Comparison of ENCODE assay signal across 10 mouse cellular contexts in the genomic region with DNA sequence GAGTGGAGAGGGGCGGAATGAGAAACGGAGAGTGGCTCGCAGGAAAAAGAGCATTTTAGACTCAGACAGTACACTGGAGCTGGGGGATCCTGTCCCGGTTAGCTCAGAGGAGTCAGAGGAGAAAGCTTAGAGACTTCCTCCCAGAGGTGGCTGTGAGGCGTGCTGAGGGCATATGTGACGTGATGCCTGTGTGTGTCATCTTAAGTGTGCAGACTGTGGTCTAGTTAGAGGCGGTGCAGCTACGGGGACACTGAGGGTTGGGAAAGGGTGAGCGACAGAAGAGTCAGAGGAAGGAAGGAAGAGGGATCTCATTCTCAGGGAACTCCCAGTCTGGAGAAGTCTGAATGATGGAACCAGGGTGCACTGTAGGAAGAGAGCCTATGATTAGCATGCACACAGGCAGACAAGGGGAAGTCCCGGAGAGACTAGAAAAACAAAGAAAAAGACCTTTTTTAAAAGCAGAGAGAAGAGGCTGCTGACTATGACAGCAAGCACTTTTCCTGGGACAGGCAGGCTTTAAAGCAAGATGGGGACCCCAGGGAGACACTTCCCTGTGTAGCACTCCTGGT. TPM values are rescaled to one million over a fixed set of nuclear protein-coding genes. Genes with fewer than 3 reads are reported as not detected.
DNase-seq lines count a peak whose midpoint lies in the region; ATAC-seq and TF ChIP-seq lines count a peak whose summit lies in the region.
"Had no signal": no experiment of that assay in that cellular context is flagged by ENCODE, and none has a peak within 500 bp of the region (broad histone marks: within the 10 kb centered on the region; RNA-seq: fewer than 3 reads in every experiment).

No protein-coding gene starts in this region.

- H3K36me3 ChIP-seq in heart, postnatal 0 days (replicated peaks; ENCODE audit: control insufficient read depth, insufficient read depth, low read length): no peaks in the 10 kb centered on the region; the same call in 1 of the 2 replicates
- H3K36me3 ChIP-seq in liver, embryonic 15.5 days (replicated peaks): peaks cover 90% of the 10 kb centered on the region

- no peak overlapping the region for H3K4me3 ChIP-seq in heart, postnatal 0 days (ENCODE audit: low read depth, low read length)
- H3K4me3 ChIP-seq in liver, embryonic 15.5 days (replicated peaks): no peak overlapping the region
- no peak overlapping the region for H3K4me3 ChIP-seq in left cerebral cortex, adult 2 months
- H3K4me3 ChIP-seq: erythroblast, embryonic 14.5 days had no signal

- H3K9me3 ChIP-seq in heart, postnatal 0 days (replicated peaks; ENCODE audit: control insufficient read depth, low read length): no peaks in the 10 kb centered on the region
- H3K9me3 ChIP-seq in liver, embryonic 15.5 days (replicated peaks): no peaks in the 10 kb centered on the region

- ATAC-seq in heart, postnatal 0 days (ENCODE audit: insufficient read depth, low read depth): peak; percentile 40
- ATAC-seq in CD4-positive, CD25-positive, alpha-beta regulatory T cell, adult 4 months: peak; percentile 98
- peak; percentile 36; the same call in 1 of the 2 replicates for ATAC-seq in liver, embryonic 15.5 days (ENCODE audit: insufficient read depth)

- no peaks in the 10 kb centered on the region for H3K27me3 ChIP-seq in heart, postnatal 0 days (ENCODE audit: control insufficient read depth, insufficient read depth, low read length)
- no peaks in the 10 kb centered on the region for H3K27me3 ChIP-seq in liver, embryonic 15.5 days

- intact Hi-C loops in left cerebral cortex, adult 2 months (cut with DNase I): no loop called here

- no peak for TF ChIP-seq CTCF in heart, postnatal 0 days (IDR thresholded peaks at IDR 0.05; ENCODE audit: low read depth)
- no peak for TF ChIP-seq CTCF in left cerebral cortex, adult 2 months (IDR thresholded peaks at IDR 0.05)

- peak; percentile 28 for DNase-seq in heart, postnatal 0 days (ENCODE audit: low spot score)
- no peak for DNase-seq in heart, adult 9 months (ENCODE audit: low spot score in 2 of 2)
- peak; percentile 28 for DNase-seq in 3T3-L1 (ENCODE audit: low read depth, low spot score)
- DNase-seq in left cerebral cortex, adult 2 months (ENCODE audit: extremely low spot score in 1 of 2, low spot score in 2 of 2): no peak
- no peak for DNase-seq in gastrocnemius, adult 8-10 months (ENCODE audit: low spot score in 2 of 2)
- DNase-seq: cerebellum, adult 9-11 months; thymus, adult 2 months had no signal

- WGBS in heart, postnatal 0 days: 60% methylated on average over 10 of the region's 10 CpGs
- 65% methylated on average over 10 of the region's 10 CpGs for WGBS in liver, embryonic 15.5 days (ENCODE audit: insufficient replicate concordance)

- H3K9ac ChIP-seq in heart, postnatal 0 days (replicated peaks; ENCODE audit: low read depth, low read length): no peak overlapping the region
- H3K9ac ChIP-seq in liver, embryonic 15.5 days: no peak overlapping the region; the same call in 1 of the 2 replicates

- peaks cover 24% of the 10 kb centered on the region for H3K4me1 ChIP-seq in heart, postnatal 0 days (ENCODE audit: control insufficient read depth, insufficient read depth)
- peaks cover 33% of the 10 kb centered on the region for H3K4me1 ChIP-seq in liver, embryonic 15.5 days (replicated peaks)

- TF ChIP-seq EP300 in heart, postnatal 0 days (IDR thresholded peaks at IDR 0.05; ENCODE audit: low read depth): no peak

- H3K4me2 ChIP-seq in heart, postnatal 0 days (ENCODE audit: low read depth, low read length): no peak overlapping the region
- H3K4me2 ChIP-seq in liver, embryonic 15.5 days: no peak overlapping the region

- H3K27ac ChIP-seq in heart, postnatal 0 days (ENCODE audit: low read depth): peak overlapping the region; percentile 46
- peak overlapping the region; percentile 1; the same call in 1 of the 2 replicates for H3K27ac ChIP-seq in liver, embryonic 15.5 days (replicated peaks)
- no peak overlapping the region for H3K27ac ChIP-seq in left cerebral cortex, adult 2 months

RNA-seq across cellular contexts. Expression of gene Atp2b4, which starts 28.9 kb away (rescaled TPM):
- 27.8 and 34.5 TPM in 2 replicates for total RNA-seq in heart, postnatal 0 days (2014; rRNA removed; ENCODE audit: low replicate concordance)
- polyA plus RNA-seq in heart, postnatal 0 days (2015; fragmentation: Nextera tagmentation; extraction: Ambion mirVana): 3.9 and 5.0 TPM in 2 replicates
- 10 to 100 TPM in 1 of 2 experiments, 1 to 10 TPM in 1; 9.6 to 12.8 TPM for polyA plus RNA-seq in CD4-positive, CD25-positive, alpha-beta regulatory T cell, adult 4 months (2017; shearing (Covaris generic))
- 37.6 and 40.1 TPM in 2 replicates for polyA plus RNA-seq in liver, embryonic 15.5 days (2015; fragmentation: Nextera tagmentation; extraction: Ambion mirVana)
- 100 to 1,000 TPM; 245 to 247 TPM for total RNA-seq in left cerebral cortex, adult 2 months (2021)
- total RNA-seq in gastrocnemius, adult 8-10 months (2022): 1 to 10 TPM; 6.1 to 8.8 (median 6.6) TPM

Comparison
In these comparisons a context has a peak if more than half of its experiments do, and no peak if none do; other contexts are left out.
1. DNase-seq: peak in heart, postnatal 0 days (single experiment) and 3T3-L1 (single experiment); none in heart, adult 9 months (0 of 2), left cerebral cortex, adult 2 months (0 of 2) and gastrocnemius, adult 8-10 months (0 of 2).
2. ATAC-seq: peak in every context shown above with its lines; median percentile 98 in CD4-positive, CD25-positive, alpha-beta regulatory T cell, adult 4 months; 40 in heart, postnatal 0 days; 36 in liver, embryonic 15.5 days.